Mouse (Mus musculus) spleen, postnatal 14 days (tissue): ENCODE measurements around the gene Cmc2.
A peak's percentile ranks its signal among the peaks of the same experiment; 100 is the strongest.

Experiments used
- DNase-seq, 2 experiments: peaks; one replicate each; pipeline ENCODE4 v3.0.0; 2021 to 2022; ENCODE audit warnings: low spot score in 2 of 2

Cmc2 gene

DNA sequence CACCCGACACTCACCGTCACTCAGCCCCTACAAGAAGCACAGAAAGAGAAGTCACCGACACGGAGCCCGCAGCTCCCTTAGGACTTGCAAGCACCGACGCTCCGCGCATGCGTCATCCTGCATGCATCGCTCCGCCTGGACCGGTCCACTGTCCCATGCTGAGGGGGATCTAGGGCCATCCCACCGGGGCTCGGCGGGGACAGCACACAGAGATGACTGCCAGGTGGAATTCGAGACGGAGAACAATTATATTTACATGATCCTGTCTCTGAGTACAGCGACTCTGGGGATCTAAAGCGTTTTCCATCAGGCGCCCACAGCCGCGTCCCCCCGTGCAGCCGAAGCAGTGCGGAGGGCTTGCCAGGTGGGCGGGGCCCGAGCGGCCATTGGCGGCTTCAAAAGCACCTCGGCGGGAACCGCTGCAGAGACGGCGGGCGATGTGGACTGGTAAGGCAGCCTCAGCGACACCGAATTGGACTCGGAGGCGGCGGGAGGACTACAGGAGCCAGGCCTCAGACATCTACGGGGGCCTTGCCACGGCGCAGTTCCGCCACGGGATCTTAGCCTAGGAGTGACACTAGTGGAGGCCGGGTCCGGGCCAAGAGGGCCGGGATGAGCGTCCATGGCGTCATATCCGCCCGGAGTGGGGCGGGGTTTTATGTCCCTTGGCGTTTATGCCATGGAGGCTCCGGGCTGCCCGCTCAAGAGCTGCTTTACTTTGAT lies at the start of gene Cmc2, which contains the start of gene Cenpn:
Cmc2 (minus strand) TSS at position 119 of the 723 bp plus-strand sequence.
Cenpn (plus strand) TSS at position 394 of the 723 bp plus-strand sequence.
- peak; percentile 83 to 86 for DNase-seq

DNA sequence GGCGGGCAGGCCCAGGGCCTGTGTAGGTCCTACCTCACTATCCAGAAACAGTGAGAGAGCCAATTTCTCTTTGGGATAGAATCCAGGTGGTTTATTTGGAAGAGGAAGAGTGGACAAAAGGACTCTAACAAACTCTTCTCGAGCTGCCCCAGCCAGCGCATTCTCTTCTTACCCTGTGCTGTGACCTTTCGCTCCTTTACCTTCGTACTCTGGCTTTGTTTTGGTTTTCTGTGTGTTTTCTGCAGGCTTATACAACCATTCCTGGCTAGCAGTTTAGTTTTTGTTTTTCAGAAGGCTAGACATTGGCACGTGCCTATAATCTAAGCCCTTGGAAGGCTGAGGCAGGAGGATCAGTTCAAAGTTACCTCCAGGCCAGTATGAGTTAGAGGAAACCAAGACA lies 48.3 kb upstream of the Cmc2 start:
- DNase-seq = no peak

DNA sequence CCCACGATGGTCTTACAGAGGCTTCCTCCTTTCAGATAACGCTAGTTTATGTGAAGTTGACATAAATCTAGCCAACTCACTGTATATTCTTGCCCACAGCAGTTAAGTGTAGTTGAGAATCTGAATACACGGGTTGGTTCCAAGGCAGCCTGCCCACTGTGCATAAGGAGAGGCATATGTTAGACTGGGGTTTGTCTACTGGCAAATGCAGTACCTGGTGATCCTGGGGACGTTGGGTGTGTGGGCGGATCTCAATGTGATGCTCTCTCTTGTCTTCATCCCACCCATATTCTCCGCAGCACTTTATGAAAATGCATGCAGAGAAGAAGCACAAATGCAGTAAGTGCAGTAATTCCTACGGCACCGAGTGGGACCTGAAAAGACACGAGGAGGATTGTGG lies 33.2 kb upstream of the Cmc2 start:
- no peak for DNase-seq

DNA sequence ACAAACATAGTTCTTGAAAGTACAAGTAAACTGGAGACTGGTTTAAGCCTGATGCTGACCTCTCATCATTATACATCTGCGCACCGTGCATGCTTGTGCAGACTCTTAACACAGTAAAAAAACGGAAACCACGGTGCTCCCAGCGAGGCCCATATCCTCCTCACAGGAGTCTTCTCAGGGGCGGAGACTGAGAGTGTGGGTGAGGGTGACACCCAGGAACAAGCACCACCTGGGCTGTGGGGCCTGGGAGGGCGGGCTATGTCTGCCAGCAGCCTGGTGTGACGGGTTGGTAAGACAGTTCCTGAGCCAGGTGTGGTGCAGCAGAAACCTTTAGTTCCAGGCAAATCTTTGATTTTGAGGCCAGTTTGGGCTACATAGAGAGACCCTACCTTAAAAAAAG lies 31.2 kb upstream of the Cmc2 start:
- no peak for DNase-seq

DNA sequence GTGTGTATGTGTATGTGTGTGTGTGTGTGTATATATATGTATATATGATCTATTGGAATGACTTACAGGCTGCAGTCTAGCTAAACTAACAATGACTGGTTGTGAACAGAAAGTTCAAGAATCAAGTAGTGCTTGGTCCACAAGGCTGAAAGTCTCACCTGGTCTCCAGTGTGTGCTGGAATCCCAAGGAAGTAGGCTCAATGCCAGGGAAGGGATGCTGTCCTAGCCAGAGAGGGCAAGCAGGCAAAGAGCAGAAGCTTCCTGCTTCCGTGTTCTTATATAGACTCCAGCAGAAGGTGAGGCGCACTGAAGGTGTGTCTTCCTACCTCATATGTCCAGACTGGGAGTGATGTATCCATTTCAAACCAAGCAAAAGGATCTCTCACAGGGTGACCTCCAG lies 30.5 kb upstream of the Cmc2 start:
- DNase-seq = no peak

DNA sequence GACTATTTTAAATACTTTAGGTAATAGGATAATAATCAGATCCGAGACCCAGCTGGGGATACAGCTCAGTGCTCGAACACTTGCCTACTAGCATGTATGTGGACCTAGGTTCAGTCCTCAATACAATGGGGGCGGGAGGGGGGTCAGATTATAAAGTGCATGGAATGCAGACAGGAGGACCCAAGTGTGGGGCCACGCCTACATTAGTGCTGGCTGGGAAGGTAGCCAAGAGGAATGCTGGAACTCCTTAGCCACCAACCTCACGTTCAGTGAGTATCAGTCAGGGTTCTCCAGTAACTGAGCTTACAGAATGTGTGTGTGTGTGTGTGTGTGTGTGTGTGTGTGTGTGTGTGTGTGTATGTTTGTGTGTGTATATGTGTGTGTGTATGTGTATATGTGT lies 30.1 kb upstream of the Cmc2 start:
- no peak for DNase-seq

DNA sequence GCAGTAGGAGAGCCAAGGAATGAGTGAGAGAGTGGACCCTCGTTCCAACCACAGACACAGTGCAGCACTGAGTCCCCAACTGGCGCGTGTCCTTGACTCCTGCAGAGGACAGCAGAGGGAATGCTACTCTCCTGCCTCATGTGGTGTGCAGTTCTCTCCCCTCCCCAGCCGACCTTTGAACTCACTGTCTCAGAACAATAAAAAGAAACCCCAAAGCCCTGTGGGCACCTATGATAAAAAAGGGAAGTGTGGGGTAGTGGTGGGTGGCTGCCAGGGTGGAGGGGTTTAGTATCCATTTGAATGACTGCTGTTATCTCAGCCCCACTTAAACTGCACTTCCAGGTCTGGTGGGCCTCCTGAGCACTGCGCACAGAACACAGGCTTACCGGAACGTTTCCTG lies 26.3 kb upstream of the Cmc2 start:
- DNase-seq = no peak

DNA sequence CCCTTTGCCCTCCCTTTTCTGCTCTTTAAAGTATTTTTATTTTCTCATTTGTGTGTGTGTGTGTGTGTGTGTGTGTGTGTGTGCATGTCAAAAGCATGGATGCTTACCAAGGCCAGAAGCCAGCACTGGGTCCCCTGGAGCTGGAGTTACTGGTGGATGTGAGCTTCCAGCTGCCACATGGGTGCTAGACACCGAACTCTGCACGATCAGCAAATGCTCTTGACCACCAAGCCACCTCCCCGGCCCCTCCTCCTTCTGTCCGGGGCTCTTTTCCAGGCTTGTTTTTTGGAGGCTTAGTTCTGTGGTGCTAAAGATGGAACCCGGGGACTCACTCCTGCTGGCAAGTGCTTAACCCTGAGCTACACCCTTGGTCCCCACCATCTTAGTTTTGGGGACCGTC lies 25.6 kb upstream of the Cmc2 start:
- no peak for DNase-seq

DNA sequence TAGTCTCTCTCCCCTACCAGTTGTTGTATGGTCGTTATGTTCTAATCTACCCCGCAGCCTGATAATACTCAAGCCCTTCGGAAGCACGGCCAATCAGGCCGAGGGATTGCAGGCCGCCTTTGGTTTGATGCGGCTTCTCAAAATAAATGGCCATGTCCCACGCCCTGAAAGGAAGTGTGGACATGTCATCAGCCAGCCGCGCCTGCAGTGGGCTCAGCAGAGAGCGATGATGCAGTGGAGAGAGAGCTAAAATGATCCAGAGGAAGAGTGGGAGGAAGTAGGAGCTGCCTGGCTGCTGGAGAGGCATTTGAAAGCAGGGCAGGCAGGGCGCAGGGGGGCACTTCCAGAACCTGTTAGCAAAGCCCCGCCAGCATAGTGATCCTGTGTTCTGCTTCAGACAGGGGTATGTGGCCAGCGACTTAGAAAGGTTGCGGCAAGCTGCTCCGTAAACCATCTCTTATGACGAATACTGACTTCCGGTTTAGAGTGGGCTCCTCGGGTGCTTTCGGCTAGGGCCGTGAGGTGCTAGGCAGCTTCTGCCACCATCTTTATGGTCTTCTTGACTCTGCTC lies 25.1 kb upstream of the Cmc2 start:
- no peak for DNase-seq

DNA sequence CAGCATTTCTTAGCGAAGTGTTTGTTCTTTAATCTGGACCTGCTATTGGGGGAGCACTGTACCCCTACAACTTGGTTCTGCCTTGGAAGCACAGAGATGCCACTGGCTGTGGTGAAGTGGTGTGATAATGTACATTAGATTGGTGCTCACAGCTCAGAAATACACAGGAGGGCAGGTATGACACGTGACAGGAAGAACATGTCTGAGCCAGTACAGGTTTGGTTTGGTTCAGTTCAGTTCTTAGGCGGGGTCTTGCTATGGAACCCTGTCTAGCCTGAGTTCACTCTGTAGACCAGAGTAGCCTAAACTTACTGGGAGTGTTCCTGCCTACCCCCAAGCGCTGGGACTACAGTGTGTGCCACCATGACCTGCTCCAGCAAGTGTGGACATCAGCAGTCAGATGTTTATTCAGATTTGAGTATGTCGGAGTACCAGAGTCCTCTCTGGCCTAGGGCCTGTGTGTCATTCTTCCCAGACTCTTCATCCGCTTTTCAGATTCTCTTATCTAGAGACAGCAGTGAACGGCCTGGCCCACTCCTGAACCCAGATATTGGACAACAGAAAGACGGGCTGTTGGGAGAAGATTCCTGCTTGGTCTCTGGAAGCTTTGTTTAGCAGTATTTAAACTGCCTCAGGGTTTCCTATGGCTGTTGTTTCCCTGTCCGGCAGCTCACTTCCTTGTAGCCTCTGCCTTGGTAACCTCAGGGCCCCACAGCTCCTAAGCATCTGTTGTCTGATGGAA lies 24.1 kb upstream of the Cmc2 start:
- no peak for DNase-seq

DNA sequence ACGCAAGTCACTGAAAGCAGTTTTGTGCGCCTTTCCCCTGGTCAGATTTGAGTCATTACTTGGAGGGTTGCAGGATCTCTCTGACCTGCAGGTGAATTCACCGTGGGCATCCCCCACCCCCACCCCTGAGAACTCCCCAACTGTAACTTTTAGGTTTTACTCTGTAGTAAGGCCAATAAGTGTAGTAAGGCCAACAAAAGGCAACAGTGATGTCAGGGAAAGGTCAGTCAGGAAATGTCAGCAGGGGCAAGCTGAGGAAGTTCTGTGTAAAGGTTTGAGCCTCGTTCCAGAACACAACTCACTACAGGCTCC lies 23.1 kb upstream of the Cmc2 start:
- no peak for DNase-seq

DNA sequence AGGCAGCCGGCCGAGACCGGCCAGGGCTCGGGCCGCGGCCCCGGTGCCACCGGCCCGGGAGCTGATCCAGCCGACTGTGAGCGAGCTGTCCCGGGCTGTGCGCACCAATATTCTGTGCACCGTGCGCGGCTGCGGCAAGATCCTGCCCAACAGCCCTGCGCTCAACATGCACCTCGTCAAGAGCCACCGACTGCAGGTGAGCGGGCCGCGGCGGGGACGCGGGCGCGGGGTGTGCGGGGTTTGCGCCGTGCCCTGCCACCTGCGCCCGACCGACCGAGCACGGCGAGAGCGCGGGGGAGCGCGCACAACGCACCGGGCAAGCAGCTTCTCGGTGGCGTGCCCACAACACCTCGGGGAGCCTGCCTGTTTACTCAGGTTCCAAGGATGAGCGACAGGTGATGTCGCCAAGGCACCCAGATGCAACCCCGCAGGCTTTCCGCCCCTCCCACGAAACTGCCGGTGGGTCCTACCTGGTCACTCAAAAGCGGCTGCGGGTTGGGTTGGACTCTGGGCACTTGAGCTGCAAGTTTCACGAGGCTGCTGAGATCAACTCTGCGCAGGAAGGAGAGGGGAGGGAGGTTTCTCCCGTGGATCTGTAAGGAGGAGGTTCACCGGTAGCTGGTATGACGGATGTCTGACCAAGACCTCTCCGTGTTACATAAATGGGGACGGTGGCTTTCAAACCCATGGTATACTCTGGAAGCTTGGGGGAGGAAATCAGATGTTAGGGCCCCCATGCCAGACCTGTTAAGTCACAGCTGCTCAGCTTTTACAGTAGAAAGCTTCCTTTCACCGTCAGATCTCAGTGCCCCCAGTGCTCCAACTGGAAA lies 22.5 kb upstream of the Cmc2 start:
- peak in 1 of 2 experiments; percentile 13 for DNase-seq

DNA sequence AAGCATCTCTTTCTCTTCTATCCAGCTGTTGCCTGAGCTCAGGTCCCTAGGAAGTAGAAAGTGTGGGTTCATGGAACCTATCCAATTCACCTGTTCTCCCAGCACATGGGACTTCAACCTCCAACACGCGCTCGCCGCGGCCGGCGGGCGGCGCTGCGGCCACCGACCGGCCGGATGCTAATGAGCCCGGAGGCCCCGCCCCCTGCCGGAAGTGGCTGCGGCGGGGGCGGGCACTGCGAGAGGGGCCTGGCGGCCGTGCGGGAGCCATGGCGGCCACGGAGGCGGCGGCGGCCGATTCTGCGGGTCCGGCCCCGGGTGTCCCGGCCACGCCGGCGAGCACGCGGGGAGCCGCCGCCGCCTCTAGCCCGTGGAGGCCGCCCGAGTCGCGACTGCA lies 21.9 kb upstream of the Cmc2 start, which contains the start of gene Atmin:
Atmin (plus strand) TSS at position 233 of the 394 bp plus-strand sequence.
- DNase-seq = peak; percentile 71 to 81

DNA sequence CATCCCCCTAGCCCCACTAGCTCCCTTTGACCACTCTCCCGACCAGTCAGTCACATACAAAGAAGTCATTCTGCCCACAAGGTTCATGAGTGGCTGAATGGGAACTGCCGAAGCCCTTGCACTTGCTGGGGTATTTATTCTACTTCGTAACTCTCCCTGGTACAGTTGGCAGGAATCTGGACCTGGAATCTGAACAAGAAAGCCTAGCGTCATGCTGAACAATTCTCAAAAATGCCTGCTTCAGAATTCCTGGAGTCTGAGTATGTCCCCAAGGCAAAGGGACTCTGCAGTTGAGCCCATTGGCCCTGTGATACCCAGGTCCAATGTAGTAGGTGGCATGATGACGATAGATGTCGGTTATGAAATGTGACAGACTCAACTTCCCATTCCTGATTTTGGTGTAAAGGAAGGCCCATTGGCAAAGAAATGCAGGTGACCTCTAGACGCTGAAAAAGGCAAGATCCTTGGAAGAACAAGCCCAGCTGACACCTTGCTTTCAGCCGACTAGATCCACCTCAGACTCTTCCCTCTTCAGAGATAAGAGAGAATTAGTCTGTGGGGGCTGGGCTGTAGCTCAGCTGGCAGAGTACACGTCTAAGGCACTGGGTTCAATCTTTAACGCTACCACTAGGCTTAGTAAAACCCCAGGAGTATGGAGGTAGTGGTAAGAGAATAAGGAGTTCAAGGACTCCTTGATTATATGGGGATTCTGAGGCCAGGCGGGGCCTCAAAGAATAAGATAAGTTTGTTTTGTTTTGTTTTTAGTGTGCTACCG lies 21.2 kb upstream of the Cmc2 start:
- DNase-seq = no peak

DNA sequence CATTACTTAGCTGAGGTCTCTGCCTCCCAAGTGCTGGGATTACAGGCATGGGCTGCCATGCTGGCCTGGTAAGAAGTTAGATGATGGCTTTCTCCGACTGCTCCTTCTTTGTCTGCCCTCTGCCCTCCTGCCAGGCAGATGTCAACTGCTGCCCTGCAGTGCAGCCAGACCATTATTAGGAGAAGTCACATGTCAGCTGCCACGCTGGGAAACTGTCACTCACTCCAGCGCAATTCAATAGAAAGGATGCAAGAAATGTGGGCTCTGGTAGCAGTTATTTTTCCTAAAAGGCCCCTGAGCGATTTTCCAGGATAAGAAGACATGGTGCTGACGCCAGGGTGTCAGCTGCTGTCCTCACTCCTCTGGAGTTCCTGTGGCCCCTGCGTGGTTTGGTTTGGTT lies 14.3 kb upstream of the Cmc2 start:
- no peak for DNase-seq

DNA sequence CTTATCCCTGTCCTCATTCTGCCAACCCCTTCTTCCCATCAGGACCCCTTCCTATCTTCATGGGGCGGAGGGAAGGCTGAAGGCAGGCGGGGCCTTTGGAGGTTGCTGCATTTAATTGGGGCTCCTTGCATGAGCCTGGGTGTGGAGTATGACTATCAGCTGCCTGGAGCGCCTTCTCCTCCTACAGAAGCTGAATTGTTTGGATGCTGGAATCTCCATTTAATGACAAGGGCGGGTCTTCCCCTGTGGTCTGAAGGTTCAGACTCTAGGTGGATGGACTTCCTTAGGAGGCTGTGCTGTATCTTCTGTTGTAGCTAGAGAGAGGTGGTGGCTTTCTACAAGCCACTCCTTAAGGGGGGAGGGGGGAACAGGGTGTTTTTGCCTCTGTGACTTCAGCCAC lies 13.7 kb upstream of the Cmc2 start:
- DNase-seq = no peak

DNA sequence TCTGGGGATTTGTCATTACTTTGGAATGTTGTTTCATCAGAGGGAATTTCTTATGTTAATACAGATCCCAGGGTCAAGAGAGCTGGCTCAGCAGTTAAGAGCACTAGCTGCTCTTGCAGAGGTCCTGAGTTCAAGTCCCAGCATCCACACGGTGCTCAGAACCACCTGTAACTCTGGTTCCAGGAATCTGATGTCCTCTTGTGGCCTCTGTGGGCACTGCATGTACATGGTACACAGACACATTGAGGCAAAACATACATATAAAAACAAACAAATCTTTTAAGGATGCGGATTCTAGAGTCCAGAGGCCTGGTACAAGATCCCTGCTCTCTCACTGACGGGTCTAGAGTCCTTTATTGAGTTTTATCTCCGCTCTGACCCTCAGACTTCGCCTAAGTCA lies 7.3 kb upstream of the Cmc2 start:
- no peak for DNase-seq

DNA sequence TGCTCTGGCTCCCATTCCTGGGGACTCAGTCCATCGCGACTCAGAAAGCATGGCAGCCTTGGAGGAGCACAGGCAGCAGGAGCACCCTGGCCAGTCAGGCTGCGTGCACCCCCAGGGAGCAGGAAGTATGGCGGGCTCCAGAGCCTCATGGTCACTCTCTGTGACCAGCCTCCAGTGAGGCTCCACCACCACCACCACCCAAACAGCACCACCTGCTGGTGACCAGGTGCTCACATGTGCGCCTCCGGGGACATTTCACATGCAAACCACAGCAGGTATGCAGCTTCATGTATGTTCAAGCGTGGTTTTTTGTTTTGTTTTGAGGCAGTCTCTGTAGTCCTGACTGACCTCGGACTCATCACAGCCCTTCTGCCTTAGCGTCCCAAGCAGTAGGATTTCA lies 6.6 kb upstream of the Cmc2 start:
- DNase-seq = peak; percentile 45 to 63

DNA sequence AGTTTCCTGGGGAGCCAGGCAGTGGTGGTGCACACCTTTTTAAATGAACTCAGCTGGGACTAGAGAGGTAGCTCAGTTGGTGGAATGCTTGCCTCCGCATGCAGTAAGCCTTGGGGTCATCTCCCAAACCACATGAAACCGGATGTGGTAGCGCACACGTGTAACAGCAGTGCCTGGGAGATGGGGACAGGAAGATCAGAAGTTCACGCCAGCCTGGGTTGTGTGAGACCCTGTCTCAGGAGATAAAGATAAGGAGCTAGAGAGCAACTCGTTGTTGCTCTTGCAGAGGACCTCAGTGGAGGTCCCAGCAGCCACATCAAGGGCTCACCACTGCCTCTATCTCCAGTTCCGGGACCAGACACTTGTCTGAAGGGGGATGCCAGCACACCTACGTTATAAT lies 2.3 kb upstream of the Cmc2 start:
- no peak for DNase-seq

DNA sequence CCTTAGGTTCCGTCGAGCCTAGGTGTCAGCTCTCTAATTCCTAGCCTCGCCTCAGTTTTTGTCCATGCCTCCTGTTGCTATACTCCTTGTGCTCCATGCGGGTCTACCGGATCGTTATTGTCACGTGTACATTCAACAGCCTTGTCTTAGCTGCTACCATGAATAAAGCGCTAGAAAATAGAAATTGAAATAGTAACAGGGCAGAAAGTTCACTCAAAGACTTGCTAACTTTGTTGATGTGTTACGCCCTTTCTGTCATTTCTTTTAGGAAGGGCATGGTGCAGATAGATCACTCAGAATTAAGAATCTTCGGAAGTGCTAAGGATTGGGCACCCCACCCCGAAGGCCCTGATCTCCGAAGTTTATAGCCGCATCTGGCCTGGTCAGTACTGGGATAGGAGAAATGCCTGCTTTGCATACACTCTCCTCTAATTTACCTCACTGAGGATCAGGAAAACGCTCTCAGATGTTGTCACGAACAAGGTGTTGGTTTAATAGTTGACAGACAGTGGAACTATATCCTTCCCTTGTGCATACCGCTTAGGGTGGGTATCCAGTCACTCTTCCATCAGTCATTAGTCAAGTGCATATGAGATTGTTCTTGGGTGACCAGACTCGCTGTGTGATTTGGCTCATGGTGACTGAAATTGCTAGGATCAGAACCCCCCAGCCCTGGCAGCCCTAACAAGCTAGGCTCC lies 954 bp upstream of the Cmc2 start:
- DNase-seq = no peak

DNA sequence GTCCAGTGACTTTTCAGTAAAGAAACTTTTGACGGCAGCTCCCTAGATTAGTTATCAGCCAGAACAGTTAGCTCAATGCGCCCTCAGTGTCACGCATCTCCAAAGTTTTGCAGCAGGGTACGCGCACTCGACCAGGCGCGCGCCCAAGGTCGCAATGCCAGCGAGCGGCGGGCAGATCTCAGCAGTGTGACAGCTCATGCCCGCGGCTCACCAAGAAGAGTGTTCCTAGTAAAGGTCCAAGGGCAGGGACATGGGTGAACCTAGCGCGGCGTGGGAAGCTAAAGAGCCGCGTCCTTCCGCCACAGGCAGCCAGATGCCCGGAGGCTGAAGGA lies 284 bp downstream of the Cmc2 start:
- no peak for DNase-seq
